Mouse (Mus musculus) kidney, adult 8-10 months (tissue): ENCODE results near the gene Shisa5.

Source experiments
- DNase-seq, 2 experiments: peaks; one replicate each; pipeline ENCODE4 v3.0.0; 2022

Gene Shisa5

DNA sequence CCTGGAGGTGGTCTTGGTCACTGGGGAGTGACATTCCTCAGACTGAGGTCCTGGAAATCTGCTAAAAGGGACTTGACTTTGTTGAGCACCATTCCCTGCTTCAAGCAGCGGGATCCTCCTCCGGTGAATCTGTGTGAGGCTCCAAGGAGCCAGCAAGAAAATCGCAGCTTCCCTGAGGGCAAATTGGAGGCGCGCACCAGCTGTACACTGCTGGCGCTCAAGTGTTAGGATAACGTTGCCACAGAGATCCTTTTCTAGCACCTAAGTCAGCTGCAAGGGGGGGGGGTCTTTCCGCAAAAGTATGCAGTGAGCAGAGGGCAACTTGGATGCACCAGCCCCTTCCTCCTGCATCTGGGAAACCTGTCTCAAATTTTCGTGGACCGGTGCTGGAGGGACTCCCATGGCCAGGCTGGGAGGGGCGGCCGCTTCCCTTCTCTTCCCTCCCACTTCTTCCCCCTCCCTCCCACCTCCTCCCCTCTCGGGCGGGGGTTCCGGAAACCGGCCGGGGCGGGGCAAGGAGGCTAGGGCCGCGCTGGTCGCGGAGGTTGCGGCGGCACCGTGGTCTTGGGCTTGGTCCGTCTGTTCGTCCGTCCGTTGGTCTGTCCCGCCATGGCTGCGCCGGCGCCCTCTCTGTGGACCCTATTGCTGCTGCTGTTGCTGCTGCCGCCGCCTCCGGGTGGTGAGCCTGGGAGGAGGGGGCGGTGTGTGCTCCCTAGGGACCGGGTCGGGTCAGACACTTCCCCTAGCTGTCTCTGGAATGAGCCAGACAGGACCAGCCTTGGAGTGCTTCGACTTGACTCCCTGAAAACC is at the start of gene Shisa5:
TSS of gene Shisa5 (plus strand) at position 480 of the 810 bp plus-strand sequence.
- peak; percentile 62 to 78 for DNase-seq

GRCm38 (mm10) chr9:108989802-108990461 is 48.4 kb upstream of the Shisa5 start:
- DNase-seq = no peak

- DNase-seq = no peak
Measured at GRCm38 (mm10) chr9:108990462-108990820, 47.9 kb upstream of the Shisa5 start.

DNA sequence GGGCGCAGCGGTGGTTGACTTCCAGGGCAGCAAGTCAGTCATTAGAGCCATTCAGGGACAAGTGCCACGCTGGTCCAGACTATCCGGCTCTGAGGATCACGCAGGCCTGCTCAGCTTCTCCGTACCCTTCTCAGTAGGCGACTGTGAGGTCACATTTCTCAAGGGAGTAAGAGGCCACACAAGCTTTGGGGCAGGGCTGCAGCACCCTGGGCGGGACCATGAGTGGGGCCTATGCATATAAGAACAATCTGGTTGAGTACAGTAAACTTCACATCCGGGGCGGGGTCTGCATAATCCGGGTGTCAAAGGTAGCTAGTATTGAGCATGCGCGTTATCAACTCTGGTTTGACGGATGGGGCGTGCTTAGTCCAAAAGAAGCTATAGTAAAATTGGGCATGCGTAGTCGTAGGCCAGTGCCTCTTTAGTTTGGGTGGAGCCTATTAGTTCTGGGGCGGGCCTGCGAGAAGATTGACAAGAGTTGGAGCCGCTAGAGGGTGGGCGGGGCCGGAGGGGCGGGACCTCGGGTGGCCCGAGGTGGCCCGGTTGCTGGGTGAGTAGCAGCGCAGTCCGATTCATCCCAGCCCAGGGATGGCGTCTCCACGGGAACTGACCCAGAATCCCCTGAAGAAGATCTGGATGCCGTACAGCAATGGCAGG is 46.8 kb upstream of the Shisa5 start, which contains the start of gene Pfkfb4:
TSS of gene Pfkfb4 (plus strand) at position 351 of the 657 bp plus-strand sequence.
- peak; percentile 99 to 100 for DNase-seq

- no peak for DNase-seq
Measured at GRCm38 (mm10) chr9:108992085-108992469, 46.3 kb upstream of the Shisa5 start.

DNA sequence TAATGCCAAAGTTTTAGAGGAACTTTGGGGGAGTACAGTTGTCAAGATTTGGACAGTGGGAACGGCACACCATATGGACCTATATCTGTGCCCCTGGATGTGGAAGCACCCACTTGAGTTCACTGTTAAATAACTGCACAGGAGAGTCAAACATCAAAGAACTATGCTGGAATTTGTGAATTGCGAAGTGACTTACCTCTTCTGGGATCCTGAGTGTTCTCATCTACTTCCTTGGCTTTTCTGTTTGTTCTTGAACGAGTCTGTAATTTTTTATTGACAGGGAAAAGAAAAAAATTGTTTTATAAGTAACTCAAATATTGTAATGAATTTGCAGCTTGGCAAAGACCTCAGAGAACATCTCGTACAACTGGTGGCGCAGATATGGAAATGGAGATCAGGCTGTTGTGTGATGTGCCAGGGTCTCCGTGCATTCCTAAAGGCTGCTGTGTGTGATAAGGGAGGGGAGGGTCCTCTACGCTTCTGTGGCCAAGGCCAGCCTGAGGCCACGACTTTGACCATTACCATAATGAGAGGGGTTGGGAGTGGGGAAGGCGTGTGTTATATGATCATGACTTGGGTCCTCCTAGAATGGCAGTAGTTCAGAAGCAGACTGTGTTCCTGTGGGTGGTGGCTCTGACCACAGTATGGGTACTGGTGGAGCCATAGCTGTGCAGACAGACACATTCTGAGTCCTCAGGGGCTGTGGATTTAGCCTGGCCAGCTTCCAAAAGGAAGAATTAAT is 45.6 kb upstream of the Shisa5 start:
- no peak for DNase-seq

GRCm38 (mm10) chr9:108996411-108996810 is 42.0 kb upstream of the Shisa5 start:
- peak; percentile 78 to 83 for DNase-seq

- DNase-seq = no peak
Measured at GRCm38 (mm10) chr9:108998287-108999166, 39.8 kb upstream of the Shisa5 start.

- no peak for DNase-seq
Measured at GRCm38 (mm10) chr9:108999167-108999526, 39.2 kb upstream of the Shisa5 start.

GRCm38 (mm10) chr9:109000726-109001125 is 37.6 kb upstream of the Shisa5 start:
- DNase-seq = peak in 1 of 2 experiments; percentile 72

GRCm38 (mm10) chr9:109003201-109003600 is 35.2 kb upstream of the Shisa5 start:
- peak in 1 of 2 experiments; percentile 61 for DNase-seq

DNA sequence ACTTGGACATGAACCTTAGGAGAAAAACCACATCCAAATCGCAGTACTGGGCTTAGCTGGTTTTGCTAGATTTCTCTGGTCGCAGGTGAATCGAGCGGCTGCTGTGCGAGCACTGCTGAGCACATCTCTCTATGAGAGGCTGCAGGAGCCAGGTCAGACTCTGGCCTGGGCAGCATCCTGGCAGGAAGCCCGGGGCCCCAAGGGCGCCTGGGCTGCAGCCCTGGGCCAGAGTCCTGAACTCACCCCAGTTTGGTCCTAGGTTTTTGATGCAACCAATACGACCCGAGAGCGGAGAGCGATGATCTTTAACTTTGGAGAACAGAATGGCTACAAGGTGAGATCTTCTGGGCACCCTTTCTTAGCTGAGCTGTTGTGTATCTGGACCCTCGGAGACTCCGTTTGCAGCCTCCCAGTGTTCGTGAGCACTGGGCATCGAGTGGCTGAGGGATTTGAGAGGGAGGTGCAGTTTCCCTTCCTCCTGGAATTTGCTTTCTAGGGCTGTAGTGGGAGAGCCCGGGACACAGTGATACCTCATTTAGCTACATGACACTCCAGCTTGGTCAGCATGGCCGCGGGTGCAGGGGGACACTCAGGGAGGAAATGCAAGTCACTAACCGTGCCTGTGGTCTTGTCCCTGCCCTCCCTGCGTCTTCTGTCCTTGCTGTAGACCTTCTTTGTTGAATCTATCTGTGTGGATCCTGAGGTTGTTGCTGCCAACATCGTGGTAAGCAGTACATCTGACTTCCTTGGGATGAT is 31.2 kb upstream of the Shisa5 start:
- no peak for DNase-seq

DNA sequence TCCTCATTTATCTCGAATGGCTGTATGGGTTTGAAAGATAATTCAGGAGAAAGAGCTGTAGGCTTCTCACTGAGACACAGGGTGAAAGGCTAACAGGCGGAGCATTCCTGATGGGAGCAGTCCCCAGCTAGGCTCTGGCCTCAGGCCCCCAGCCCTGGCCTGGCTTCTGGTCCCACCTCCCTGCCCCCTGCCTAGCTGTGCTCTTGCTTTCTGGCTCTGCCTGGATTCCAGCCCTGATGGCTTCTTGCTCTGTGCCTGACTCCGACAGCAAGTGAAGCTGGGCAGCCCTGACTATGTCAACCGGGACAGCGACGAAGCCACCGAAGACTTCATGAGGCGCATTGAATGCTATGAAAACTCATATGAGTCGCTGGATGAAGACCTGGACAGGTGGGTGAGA is 30.3 kb upstream of the Shisa5 start:
- DNase-seq = no peak

GRCm38 (mm10) chr9:109008994-109009635 is 29.2 kb upstream of the Shisa5 start:
- no peak for DNase-seq

DNA sequence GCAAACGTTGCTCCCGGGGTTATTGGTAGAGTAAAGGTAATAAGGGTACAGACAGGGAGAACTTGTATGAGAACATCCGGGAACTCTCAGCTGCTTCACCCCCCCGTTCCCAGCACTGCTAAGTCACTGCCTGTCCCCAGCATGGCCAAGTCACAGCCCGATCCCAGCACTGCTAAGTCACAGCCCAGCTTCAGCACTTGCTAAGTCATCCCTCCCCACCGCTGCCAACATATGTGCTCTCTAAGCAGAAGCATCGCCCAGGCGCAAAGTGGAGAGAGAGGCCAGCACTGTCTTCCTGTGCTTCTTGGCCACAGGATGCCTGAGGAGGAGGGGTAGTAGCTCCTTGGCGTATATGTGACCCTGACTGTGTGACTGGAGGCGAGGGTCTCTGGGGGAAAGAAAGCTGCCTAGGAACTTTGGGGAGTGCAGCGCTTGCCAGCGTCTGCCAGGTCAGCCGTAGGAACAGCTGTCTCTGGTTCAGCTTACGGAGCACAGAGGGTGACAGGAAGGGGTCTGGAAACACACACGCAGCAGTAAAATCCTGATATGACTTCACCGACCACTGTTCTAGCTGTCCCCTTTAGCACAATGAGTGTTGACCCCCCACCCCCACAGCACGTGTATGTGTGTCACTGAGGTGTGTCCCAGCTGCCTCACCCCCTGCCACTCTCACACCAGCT is 28.6 kb upstream of the Shisa5 start:
- no peak for DNase-seq

- DNase-seq = no peak
Measured at GRCm38 (mm10) chr9:109010316-109010690, 28.1 kb upstream of the Shisa5 start.

- no peak for DNase-seq
Measured at GRCm38 (mm10) chr9:109015397-109015796, 23.0 kb upstream of the Shisa5 start.

- no peak for DNase-seq
Measured at GRCm38 (mm10) chr9:109016973-109017604, 21.3 kb upstream of the Shisa5 start.

GRCm38 (mm10) chr9:109021428-109021827 is 16.9 kb upstream of the Shisa5 start:
- DNase-seq = no peak
